Comparison of ENCODE assay signal across 8 mouse cellular contexts in genomic region chr16:78452303-78452702, GRCm38 (mm10).
DNase-seq lines count a peak whose midpoint lies in the region.

No protein-coding gene starts in this region.

- peak; percentile 71 for DNase-seq in gastrocnemius, adult 18-20 months (ENCODE audit: low spot score)
- no peak for DNase-seq in gastrocnemius, postnatal 36 days
- peak; percentile 25 to 48 for DNase-seq in spleen, postnatal 36 days (ENCODE audit: low spot score in 2 of 2)
- no peak for DNase-seq in spleen, adult 12 weeks (ENCODE audit: low spot score)
- peak; percentile 69 to 72 for DNase-seq in cerebellum, postnatal 14 days
- DNase-seq in heart, postnatal 14 days: peak; percentile 23 to 62
- peak; percentile 76 for DNase-seq in lung, postnatal 10 days
- peak; percentile 88 for DNase-seq in thymus, postnatal 0 days (ENCODE audit: low spot score)

- intact Hi-C loops in gastrocnemius, postnatal 36 days (cut with DNase I): loop anchor here (2.0 to 10.0 kb wide), 2 partner anchors 184 to 502 kb away; no protein-coding TSS in a partner anchor
- intact Hi-C loops in heart, postnatal 14 days (cut with DNase I): loop anchor here (2.0 to 10.0 kb wide), 5 partner anchors 122 to 500 kb away; partner anchors contain the start of gene D16Ertd472e

Comparison
In these comparisons a context has a peak if more than half of its experiments do, and no peak if none do; other contexts are left out.
1. DNase-seq: peak in gastrocnemius, adult 18-20 months (single experiment), spleen, postnatal 36 days (2 of 2), cerebellum, postnatal 14 days (2 of 2), heart, postnatal 14 days (2 of 2), lung, postnatal 10 days (single experiment) and thymus, postnatal 0 days (single experiment); none in gastrocnemius, postnatal 36 days (0 of 2) and spleen, adult 12 weeks (single experiment).